Mouse (Mus musculus) forebrain, embryonic 15.5 days (tissue): ENCODE data around the gene Zfp788. TPM values are rescaled to one million over a fixed set of nuclear protein-coding genes. Genes with fewer than 3 reads are reported as not detected.

Experiments
- polyA plus RNA-seq: library from polyadenylated mRNA; unstranded; fragments of >200 nt; fragmentation: Nextera tagmentation; extraction: Ambion mirVana; gene quantifications from 2 replicates; pipeline ENCODE4 v1.2.1, GENCODE M21; 2015

Gene Zfp788
- polyA plus RNA-seq, 1 experiment from 2014 or later: 23.7 TPM

Other genes with a start within 250 kb of the Zfp788 start
- 8.5 and 8.7 TPM in 2 replicates for gene AI987944, start 239.8 kb upstream of the Zfp788 start, polyA plus RNA-seq
- gene Vmn2r57, start 184.5 kb upstream of the Zfp788 start, polyA plus RNA-seq: 0.32 and 0.33 TPM in 2 replicates
- 0.05 and 0.06 TPM in 2 replicates for gene Gm20449, start 133.8 kb upstream of the Zfp788 start, polyA plus RNA-seq
- 4.6 and 5.0 TPM in 2 replicates for gene AW146154, start 133.3 kb upstream of the Zfp788 start, polyA plus RNA-seq
- not detected in 2 replicates for gene Gm6871, start 59.5 kb upstream of the Zfp788 start, polyA plus RNA-seq
- gene 2610021A01Rik, start 34.0 kb upstream of the Zfp788 start, polyA plus RNA-seq: 16.9 and 19.3 TPM in 2 replicates
- gene Vmn2r58, start 239.5 kb downstream of the Zfp788 start, polyA plus RNA-seq: not detected in 2 replicates